Mouse (Mus musculus): ENCODE results near the gene Bmpr2.

Bmpr2 gene

DNA sequence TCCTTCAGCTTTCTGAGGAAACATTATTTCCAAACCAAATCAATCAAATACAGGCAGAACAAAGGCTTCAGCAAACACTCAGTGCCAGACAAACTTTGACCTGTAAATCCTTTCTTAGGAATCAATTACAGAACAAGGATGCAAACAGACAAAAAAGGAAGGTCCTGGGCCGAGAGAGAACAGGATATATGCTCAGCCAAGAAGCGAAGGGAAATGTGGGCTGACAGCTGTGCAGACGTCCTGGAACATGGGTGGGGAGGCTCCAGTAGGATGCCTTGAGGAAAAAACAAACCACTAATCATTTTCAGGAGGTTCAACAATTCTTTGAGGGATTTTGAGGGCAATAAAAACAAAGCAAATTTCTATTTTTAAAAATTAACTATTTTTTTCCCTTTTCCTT is 139.4 kb downstream of the Bmpr2 start:
- DNase-seq, result no peak

DNA sequence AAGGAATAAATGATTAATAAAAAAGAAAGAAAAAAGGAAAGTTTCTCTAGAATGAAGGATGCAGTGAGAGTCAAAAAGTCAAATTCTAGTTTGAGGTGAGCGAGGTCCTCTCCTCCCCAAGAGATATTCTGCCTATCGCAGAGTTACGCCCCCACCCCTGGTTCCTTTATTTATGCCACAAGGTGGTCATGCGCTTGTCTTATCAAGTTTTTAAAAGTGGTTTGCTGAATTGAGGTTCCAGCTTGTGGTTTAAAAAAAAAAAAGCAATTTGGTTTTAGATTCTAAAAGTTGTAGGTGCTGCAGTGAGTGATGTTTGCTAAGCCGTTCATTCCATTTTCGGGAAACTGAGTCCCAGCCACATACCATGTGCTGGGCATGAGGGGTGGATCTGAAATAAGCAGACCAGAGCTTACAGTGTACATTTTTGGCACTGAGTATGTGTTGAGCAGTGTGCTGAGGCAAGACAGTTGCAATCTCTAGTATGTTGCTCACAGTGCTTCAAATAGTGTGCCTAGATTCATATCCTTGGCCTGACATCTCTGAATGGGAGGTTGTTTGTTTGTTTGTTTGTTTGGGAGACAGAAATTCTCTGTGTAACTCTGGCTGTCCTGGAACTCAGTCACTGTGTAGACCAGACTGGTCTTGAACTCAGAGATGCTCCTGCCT is 141.6 kb downstream of the Bmpr2 start:
- no peak for DNase-seq

DNA sequence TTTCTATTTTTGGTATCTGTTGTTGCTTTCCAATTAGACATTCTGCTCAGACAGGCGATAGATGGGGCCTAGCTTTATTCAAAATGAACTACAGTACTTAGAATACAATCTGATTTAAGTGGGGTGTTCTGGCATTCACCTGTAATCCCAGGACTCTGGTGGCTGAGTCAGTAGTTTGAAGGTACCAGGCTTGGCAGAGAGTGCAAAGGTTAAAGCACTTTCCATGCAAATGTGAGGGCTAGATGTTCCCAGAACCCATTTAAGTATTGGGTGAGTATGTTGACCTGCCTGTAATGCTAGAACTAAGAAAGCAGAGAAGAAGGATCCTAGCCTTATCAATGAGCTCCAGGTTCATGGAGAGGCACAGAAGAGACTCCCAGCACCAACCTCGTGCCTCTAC is 142.7 kb downstream of the Bmpr2 start:
- no peak for DNase-seq

DNA sequence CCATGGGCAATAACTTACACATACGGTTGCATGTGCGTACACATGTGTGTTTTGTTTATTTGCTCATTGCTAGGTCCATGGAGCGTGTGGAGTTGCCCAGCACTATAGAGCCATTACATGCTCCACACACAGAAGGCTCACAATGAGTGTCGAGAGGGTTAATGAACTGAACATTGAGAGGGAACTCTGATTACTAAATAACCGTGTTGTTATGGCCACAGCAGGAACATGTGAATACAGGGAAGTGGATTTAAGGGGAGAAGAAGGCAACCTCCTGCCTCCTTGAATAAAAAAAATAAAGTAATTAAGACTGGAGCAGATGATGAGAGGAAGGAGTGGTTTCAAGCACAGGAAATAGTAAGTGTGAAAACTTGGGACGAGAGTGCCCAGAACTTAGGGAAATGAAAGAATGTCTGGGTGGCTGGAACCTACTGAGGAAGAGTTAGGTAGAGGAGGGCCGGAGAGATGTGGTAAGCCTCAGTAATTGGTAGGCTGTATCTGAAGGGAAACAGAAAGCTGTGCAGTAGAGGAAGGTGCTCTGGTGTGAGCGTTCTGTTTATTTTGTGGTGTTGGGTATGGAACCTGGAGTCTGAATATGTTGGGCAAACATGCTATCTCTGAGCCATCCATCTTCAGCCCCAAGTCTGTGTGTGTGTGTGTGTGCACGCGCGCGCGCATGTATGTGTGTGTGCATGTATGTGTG is 143.8 kb downstream of the Bmpr2 start:
- DNase-seq, result no peak

DNA sequence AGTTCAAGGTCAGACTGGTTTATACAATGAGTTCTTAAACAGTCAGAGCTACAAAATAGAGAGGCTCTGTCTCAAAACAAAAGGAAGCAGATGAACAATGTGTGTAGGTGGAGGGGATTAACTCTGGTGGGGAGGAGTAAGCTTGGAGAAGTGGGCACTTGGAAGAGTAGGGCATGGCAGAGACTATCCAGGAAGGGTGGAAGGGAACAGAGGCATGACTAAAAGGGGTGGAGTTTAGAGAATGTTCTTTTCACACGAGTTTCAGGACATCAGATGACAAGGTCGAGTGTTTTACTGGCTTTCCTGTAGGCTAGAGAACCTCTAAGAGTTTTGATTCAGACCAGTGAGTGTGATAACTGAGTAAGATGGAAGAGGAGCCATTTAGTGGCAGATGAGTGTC is 144.5 kb downstream of the Bmpr2 start:
- no peak for DNase-seq

DNA sequence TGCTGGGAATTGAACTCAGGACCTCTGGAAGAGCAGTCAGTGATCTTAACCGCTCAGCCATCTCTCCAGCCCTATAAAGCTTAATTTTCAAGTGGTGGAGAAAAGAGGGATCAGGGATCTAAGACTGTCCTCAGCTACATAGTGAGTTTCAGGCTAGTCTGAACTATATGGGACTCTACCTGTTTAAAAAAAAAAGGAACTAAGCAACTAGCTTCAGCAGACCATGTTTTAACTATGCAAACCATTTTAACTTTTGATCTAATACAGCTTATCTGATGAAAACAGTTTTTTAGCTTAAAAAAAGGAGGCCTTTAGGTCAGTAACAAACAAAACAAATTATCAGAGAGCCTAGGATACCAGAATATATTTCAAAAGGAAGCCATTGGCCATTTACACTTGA is 147.7 kb downstream of the Bmpr2 start:
- no peak for DNase-seq

DNA sequence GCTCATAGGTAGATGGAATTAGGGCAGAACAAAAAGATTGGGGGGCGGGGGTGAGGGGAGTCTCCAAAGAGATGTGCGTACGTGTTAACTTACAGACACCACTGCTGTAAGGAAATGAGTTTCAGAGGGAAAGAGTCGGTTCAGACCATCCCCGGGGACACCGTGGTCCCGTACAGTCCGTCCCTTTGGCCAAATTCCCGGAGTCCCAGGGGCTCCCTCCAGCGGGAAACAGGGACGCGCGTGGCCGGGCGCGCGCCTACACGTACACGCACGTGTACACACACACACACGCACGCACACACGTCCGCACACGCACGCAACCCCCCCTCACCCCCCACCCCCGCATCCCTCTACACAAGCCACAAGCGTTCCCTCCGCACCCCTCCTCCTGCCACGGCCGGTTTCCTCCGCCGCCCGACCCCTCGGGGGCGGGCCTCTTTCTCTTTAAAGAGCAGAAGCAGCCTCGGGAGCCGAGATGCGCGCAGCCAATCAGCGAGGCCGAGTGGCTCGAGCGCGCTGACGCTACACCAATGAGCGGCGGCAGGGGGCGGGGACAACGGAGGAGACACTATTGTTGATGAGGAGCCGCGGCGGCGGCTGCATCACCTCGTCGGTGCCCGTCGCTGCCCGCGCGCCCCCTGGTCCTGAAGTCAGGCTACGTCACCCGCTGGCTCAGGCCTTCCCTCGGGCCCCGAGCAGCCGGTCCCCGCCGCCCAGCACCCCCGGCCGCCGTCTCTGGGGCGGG is 149.4 kb downstream of the Bmpr2 start, which contains the start of gene Fam117b:
Gene Fam117b, plus strand, starts transcription at position 594 of the 745 bp plus-strand sequence.
- DNase-seq, result peak; percentile 98

DNA sequence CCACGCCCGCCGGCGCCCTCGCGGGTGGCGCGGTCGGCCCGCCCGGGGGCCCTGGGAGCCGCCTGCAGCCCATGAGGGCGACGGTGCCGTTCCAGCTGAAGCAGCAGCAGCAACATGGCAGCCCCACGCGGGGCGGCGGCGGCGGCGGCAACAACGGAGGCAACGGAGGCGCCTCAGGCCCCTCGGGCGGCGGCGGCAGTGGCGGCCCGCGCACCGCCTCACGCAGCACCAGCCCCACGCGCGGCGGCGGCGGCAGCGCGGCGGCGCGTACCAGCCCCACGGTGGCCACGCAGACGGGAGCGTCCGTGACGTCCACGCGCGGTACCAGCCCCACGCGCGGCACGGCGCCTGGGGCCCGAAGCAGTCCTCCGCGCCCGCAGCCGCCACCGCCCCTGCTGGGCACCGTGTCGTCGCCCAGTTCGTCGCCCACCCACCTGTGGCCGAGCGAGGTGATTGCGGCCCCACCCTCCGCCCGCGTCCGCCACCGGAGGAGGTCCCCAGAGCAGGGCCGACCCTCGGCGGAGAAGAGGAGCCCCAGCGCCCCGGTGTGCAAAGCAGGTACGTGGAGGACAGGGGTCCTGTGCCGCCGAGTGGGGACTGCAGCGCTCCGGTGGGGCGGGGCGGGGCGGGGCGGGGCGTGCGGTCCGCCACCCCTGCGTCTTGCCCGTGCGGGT is 150.1 kb downstream of the Bmpr2 start:
- DNase-seq, result peak; percentile 75

DNA sequence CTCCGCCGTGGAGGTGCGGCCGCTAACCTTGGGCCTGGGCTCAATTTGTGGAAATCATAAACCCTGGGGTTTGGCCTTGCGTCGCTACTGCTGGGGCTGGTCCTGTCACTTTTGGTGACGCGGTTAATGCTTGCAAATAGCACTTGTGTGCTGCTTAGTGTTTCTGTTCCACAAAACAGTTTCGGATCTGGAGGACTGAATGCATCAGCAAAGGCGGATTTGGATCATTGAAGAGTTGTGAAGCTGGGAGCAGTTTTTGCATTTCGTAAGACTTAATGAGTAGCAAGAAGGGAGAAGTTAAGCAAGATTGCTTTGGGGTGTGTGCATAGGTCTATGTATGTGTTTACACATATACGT is 150.6 kb downstream of the Bmpr2 start:
- DNase-seq, result peak; percentile 61

DNA sequence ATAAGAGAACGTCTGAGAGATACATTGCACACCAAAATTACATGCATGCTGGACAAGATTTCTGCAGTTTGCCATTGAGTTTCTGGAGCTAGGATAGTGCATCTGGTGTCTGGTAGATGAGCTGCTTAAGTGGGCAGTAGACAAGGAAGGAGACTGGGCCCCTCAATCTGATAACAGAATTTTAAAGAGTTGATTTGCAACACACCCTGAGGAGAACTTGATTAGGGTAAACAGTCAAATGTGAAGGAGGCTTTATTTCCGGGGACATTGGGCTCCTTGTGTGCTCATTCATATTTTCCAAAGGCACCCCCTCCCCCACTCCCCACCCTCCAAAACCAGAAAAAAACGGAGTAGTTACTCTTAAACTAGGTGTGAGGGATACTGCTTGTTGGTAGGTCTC is 151.6 kb downstream of the Bmpr2 start:
- no peak for DNase-seq

DNA sequence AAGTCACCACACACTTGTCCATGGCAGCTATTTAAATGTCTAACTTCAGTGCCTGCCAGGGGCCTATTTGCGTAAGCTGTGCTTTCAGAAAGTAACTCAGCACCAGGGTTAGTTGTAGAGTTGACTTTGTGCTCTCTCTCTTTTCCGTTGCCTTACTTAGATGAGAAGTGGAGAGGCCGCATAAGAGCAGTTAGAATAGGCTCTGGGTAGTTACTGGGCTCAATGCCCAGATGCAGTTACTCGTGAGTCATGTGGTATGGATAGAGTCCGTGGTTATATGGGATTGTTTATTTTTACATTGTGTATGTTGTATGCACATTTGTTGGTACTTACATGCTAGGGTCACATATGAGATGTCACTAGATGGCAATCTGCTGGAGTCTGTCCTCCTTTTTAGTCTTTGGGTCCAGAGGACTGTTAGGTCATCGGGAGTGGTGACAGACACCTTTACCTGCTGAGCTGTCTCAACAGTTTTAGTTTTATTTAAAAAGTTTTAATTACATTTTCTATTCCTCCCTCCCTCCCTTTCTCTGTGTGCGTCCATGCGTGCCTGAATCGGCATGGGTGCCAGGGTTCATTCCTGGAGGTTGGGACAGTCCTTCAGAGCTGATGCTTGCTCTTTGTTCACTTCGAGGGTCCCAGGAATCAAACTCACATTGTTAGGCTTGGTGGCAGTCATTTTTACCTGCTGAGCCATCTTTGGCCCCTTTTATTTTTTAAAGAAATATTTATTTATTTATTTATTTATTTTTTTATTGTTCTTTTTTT is 152.8 kb downstream of the Bmpr2 start:
- DNase-seq, result peak; percentile 40

DNA sequence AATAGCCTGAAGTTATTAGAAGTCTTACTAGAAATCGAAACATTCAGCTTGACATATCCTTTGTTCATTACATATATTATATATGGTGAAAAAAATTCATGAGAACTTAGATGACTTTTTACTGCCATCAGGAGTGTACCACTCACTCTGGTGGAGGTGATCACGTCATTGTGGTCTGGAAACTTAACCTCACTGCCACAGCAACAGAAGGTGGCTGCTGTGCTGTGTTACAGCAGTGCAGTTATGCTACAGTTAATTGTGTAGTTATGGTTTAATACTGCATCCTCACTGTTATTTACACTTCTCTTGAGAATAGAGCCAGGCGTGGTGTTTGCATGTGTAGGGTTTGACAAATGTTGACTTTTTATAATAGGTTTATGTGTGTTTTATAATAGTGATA is 154.2 kb downstream of the Bmpr2 start:
- DNase-seq, result peak; percentile 10

DNA sequence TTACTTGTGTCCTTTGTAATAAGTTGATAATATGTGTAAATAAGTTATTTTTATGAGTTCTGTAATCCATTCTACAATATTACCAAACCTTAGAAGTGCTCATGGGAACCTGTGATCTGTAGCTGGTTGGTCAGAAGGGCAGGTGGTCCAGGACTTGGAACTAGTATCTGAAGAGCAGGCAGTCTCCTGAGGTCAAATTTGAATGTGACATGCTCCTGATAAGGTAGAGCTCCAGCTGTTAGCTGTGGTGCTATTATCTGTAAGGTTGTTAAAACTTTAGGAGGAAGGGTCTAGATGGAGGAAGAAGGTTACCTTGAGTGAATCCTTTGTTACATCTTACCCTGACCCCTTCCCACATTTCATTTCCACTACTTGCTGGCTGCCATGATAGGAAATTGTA is 154.9 kb downstream of the Bmpr2 start:
- DNase-seq, result peak; percentile 5

DNA sequence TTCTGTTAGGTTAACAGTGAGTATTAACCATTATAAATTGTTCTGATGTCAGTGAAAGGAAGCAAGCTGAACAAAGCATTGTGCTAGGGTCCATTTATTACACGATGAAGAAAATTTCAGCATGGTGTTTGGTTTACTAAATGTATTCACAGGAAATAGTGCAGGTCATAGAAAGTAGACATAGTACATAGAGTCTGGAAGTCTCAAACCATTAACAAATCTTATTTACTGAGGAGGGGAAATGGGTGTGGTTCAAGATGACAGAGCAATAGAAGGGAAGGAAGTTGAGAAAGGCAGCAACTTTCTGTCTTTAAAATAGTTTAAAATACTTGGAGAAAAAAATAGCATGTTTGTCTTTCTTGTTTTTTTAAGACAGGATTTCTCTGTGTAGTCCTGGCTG is 160.0 kb downstream of the Bmpr2 start:
- DNase-seq, result no peak

DNA sequence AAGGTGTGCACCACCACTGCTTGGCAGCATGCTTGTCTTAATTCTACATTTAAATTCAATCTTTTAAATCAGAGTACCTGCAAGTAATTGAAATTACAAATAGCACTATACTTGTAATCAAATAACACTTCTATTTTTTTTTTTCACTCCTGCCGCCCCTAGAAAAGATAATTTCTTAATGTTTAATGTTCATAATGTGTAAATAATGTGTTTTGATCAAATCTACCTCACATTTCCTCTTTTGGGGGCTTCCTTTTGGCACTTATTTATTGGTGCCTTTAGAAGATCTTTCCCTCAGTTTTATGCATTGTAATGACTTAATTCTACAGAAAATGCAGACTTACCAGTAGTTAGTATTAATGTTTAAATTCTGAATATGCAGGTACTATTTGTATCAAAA is 160.5 kb downstream of the Bmpr2 start:
- no peak for DNase-seq

DNA sequence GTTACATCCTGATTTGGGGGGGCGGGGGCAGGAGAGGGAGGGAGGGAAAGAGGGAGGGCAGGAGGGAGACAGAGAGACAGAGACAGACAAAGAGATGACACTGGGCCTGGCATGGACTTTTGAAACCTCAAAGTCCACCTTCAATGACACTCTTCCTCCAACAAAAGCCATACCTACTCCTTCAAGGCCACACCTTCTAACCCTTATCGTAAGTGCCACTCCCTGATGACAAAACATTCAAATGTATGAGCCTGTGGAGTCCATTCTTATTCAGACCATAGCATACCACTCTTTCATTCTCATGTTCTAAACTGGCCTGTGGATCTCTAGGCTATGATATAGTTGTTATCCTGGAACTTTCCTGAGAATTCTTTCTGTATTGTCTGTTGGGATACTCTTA is 161.2 kb downstream of the Bmpr2 start:
- no peak for DNase-seq

DNA sequence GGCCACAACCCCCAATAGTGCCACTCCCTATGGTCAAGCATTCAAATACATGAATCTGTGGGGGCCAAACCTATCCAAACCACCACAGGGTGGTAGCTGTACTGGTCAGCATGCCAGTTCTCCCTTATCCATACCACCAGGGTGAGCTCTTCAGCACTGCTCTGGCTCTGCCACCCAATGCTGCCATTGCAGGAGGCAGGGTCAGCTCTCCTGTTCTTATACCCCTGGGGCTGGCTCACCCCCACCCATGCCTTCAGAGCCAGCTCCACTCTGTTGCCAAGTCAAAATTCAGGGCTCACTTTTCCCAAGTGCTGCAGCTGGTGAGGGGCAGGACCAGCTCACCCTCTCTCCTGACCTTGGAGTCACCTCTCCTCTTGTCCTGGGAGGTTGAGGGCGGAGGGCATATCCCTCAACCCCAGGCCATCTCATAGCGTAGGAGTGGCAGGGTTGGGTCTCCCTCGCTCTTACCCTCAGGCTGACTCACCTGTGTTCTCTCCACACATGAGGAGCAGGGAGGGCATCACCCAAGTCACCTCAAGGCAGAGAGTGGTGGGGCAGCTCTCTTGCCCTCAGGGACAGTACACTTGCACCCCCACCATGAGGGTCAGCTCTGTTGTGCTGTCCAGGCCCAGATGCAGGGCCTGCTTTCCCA is 162.9 kb downstream of the Bmpr2 start:
- peak; percentile 41 for DNase-seq

DNA sequence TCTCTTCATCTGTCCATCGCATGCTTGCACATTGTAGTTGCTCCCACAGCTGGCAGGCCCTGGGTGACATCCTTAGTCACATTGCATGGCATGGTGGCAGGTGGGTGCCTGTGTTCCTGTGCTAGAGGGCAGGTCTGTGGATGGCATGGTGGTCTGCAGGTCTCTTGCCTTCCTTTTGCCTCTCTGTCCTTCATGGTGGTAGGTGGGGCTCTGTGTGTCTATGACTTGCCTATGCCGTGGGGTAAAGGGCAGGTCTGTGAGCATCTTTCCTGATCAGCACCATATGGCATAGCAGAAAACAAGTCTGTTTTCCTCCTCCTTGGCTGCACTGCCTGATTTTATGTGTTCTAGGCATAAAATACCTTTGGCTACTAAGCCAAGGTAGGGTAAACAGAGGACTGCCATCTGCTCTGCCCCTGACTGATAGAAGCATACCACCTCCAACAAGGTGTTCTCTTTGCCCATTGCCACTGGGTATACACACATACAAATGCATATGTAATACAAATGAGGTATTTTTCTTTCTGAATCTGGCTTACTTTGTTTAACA is 164.0 kb downstream of the Bmpr2 start:
- DNase-seq, result peak; percentile 80
